Mouse (Mus musculus): ENCODE results near the gene Cacng1. TPM values are rescaled to one million over a fixed set of nuclear protein-coding genes. Genes with fewer than 3 reads are reported as not detected.

Gene Cacng1
- polyA plus RNA-seq, 1 experiment: 1.5 TPM

- DNase-seq (ENCODE audit: low read depth): no peak
Observed at GRCm38 (mm10) chr11:107707897-107708610, 8.3 kb downstream of the Cacng1 start.

- DNase-seq (ENCODE audit: low read depth): no peak
Observed at GRCm38 (mm10) chr11:107705476-107706074, 10.7 kb downstream of the Cacng1 start.

- no peak for DNase-seq (ENCODE audit: low read depth)
Observed at GRCm38 (mm10) chr11:107705060-107705459, 11.3 kb downstream of the Cacng1 start.

- DNase-seq (ENCODE audit: low read depth): no peak
Observed at GRCm38 (mm10) chr11:107703272-107704134, 12.8 kb downstream of the Cacng1 start.

- no peak for DNase-seq (ENCODE audit: low read depth)
Observed at GRCm38 (mm10) chr11:107699967-107700366, 16.4 kb downstream of the Cacng1 start.

- no peak for DNase-seq (ENCODE audit: low read depth)
Observed at GRCm38 (mm10) chr11:107693338-107693737, 23.0 kb downstream of the Cacng1 start.

- DNase-seq (ENCODE audit: low read depth): no peak
Observed at GRCm38 (mm10) chr11:107691569-107691968, 24.8 kb downstream of the Cacng1 start.

GRCm38 (mm10) chr11:107688480-107688879, 27.8 kb downstream of the Cacng1 start:
- DNase-seq (ENCODE audit: low read depth): no peak

GRCm38 (mm10) chr11:107686290-107686689, 30.0 kb downstream of the Cacng1 start:
- no peak for DNase-seq (ENCODE audit: low read depth)

GRCm38 (mm10) chr11:107683544-107684465, 32.5 kb downstream of the Cacng1 start:
- DNase-seq (ENCODE audit: low read depth): no peak

- DNase-seq (ENCODE audit: low read depth): no peak
Observed at GRCm38 (mm10) chr11:107682694-107683355, 33.5 kb downstream of the Cacng1 start.

- no peak for DNase-seq (ENCODE audit: low read depth)
Observed at GRCm38 (mm10) chr11:107676207-107676940, 39.9 kb downstream of the Cacng1 start.

- no peak for DNase-seq (ENCODE audit: low read depth)
Observed at GRCm38 (mm10) chr11:107675246-107675645, 41.1 kb downstream of the Cacng1 start.

GRCm38 (mm10) chr11:107674601-107675000, 41.7 kb downstream of the Cacng1 start:
- DNase-seq (ENCODE audit: low read depth): no peak

- DNase-seq (ENCODE audit: low read depth): no peak
Observed at GRCm38 (mm10) chr11:107674006-107674405, 42.3 kb downstream of the Cacng1 start.

- DNase-seq (ENCODE audit: low read depth): no peak
Observed at GRCm38 (mm10) chr11:107668977-107669376, 47.3 kb downstream of the Cacng1 start.

GRCm38 (mm10) chr11:107668223-107668622, 48.1 kb downstream of the Cacng1 start:
- no peak for DNase-seq (ENCODE audit: low read depth)

- no peak for DNase-seq (ENCODE audit: low read depth)
Observed at GRCm38 (mm10) chr11:107667542-107667941, 48.8 kb downstream of the Cacng1 start.

GRCm38 (mm10) chr11:107662666-107663065, 53.7 kb downstream of the Cacng1 start:
- no peak for DNase-seq (ENCODE audit: low read depth)

- DNase-seq (ENCODE audit: low read depth): no peak
Observed at GRCm38 (mm10) chr11:107660452-107660851, 55.9 kb downstream of the Cacng1 start.

All from gonadal fat pad, adult 2 months (tissue).